Mouse (Mus musculus): Measurements from ENCODE around the gene Cldnd1.

- TF ChIP-seq POLR2A (IDR thresholded peaks at IDR 0.05; ENCODE audit: borderline replicate concordance, insufficient read depth, low read length), result peak; percentile 69
- TF ChIP-seq CTCF (IDR thresholded peaks at IDR 0.05; ENCODE audit: borderline replicate concordance, insufficient read depth, low read depth, low read length), result no peak
Measured at GRCm38 (mm10) chr16:58727477-58728131, at the start of gene Cldnd1.
